Mouse (Mus musculus) hindbrain, embryonic 11.5 days (tissue): ENCODE results near the gene Atp6v0c. TPM values are rescaled to one million over a fixed set of nuclear protein-coding genes. Genes with fewer than 3 reads are reported as not detected.

Source experiments
- ATAC-seq: fragments of 200-750 bp; cut with Nextera tagmentation; 2 replicates; pipeline ENCODE4 v1.8.0; 2017; ENCODE audit warnings: mild to moderate bottlenecking, moderate TSS enrichment, moderate library complexity; ENCODE audit not compliant: low FRiP score
- DNase-seq: peaks from one replicate; pipeline ENCODE4 v3.0.0-alpha.2; 2015; ENCODE audit warnings: low spot score
- H3K27ac ChIP-seq: fragments of 300-500 bp; sonication (generic); 2 replicates; pipeline ENCODE4 v1.5.1; 2014; ENCODE audit warnings: mild to moderate bottlenecking, low read depth, low read length
- H3K27me3 ChIP-seq: fragments of 300-500 bp; sonication (generic); 2 replicates; pipeline ENCODE4 v1.6.1; 2014; ENCODE audit warnings: mild to moderate bottlenecking, low read length, moderate library complexity, mixed read lengths; ENCODE audit not compliant: control insufficient read depth, insufficient read depth
- H3K36me3 ChIP-seq: fragments of 300-500 bp; sonication (generic); 2 replicates; pipeline ENCODE4 v1.6.1; 2014; ENCODE audit warnings: mild to moderate bottlenecking, low read length, moderate library complexity, mixed read lengths; ENCODE audit not compliant: control insufficient read depth, insufficient read depth
- H3K4me1 ChIP-seq: fragments of 300-500 bp; sonication (generic); replicated peaks from 2 replicates; pipeline ENCODE4 v1.6.1; 2014; ENCODE audit warnings: low read length, mixed read lengths; ENCODE audit not compliant: control insufficient read depth, insufficient read depth
- H3K4me2 ChIP-seq: fragments of 300-500 bp; sonication (generic); replicated peaks from 2 replicates; pipeline ENCODE4 v1.6.1; 2014; ENCODE audit warnings: mild to moderate bottlenecking, low read depth, low read length
- H3K4me3 ChIP-seq: fragments of 300-500 bp; sonication (generic); 2 replicates; pipeline ENCODE4 v1.5.1; 2014; ENCODE audit warnings: low read depth, low read length
- H3K9ac ChIP-seq: fragments of 300-500 bp; sonication (generic); 2 replicates; pipeline ENCODE4 v1.6.1; 2014; ENCODE audit warnings: low read depth, low read length
- H3K9me3 ChIP-seq: fragments of 300-500 bp; sonication (generic); 2 replicates; pipeline ENCODE4 v1.6.1; 2016; ENCODE audit warnings: low read length; ENCODE audit not compliant: control insufficient read depth
- WGBS: fragments of 180-500 bp; shearing (Covaris S2); extraction: QIAGEN DNeasy Blood & Tissue Kit; methylation state at CpG from one replicate; pipeline ENCODE4 v1.1.7; 2014; 5-methylcytosine and 5-hydroxymethylcytosine counted together
- polyA plus RNA-seq: library from polyadenylated mRNA; unstranded; fragments of >200 nt; fragmentation: Nextera tagmentation; extraction: Ambion mirVana; gene quantifications from 2 replicates; pipeline ENCODE4 v1.2.1, GENCODE M21; 2014

Atp6v0c gene
- 499 and 514 TPM in 2 replicates for polyA plus RNA-seq

DNA sequence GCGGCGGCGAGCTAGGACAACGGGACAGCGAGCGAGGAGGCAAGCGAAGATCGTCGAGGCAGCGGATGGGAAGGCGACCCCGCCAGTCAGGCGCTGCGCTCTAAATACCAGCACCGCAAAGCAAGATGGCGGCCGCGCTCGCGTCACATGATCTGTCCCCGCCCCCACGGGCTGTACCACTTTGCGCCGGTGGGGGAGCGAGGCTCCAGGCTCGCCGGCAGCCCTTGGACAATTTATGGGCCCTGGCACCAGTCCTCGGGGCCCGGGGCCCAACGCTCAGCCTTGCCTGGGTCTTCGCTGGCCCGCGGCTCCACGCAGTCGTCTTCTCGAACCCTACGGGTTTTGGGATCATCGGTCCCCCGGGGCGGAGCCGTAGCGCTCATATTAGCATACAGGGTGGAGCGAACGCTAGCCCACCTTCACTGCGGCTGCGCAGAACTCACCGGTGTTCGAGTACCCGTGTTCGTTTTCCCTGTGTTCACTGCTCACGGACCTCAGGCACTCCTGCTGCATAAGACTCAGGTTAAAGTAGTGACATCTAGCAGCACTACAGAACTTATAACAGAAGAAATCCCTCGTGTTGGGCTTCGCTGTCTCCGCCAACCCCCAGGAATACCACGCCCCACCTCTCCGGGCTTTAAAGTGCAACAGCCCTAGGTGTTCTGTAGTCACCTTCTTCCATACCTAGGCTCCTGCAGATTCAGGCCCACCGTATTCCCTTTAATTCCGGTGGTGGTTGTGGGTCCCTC, at the start of gene Atp6v0c:
TSS of gene Atp6v0c (minus strand) at position 386 of the 749 bp plus-strand sequence.
- Histone ChIP-seq H3K4me2 (peak within 1 kb of the TSS; percentile 56), H3K4me3 (peak within 1 kb of the TSS; percentile 87), H3K9ac (peak within 1 kb of the TSS; percentile 88), H3K27me3 (no peaks in the 10 kb centered on the region), H3K27ac (peak within 1 kb of the TSS; percentile 94), H3K36me3 (no peaks in the 10 kb centered on the region), H3K9me3 (no peaks in the 10 kb centered on the region), H3K4me1 (peaks cover 7% of the 10 kb centered on the region; the same call in 1 of the 2 replicates)
- DNase-seq (peak; percentile 96), ATAC-seq (peak; percentile 91)
- WGBS, result under 1% methylated on average over 58 of the region's 58 CpGs

DNA sequence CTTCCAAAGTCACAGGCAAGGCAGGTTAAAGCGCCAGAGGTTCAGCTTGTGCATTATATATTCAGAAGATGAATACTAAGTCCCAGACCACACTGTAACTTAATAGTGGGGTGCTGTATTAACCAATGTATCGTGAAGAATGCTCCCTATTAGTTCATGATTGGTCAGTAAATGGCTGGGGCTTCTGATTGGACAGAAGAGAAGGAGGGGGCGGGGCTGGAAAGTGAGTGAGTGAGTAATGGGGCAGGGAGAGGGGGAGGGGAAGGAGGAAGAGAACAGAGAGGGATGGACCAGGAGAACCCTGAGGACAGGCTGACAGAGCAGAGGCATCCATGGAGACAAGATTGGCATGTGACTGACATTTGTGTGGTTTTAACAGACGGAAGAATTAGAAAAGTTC, 47.3 kb upstream of the Atp6v0c start:
- Histone ChIP-seq H3K27me3 (no peaks in the 10 kb centered on the region), H3K36me3 (peaks cover 10% of the 10 kb centered on the region; the same call in 1 of the 2 replicates), H3K9ac (no peak overlapping the region), H3K4me3 (no peak overlapping the region), H3K27ac (no peak overlapping the region), H3K4me2 (no peak overlapping the region), H3K4me1 (peaks cover 8% of the 10 kb centered on the region), H3K9me3 (no peaks in the 10 kb centered on the region)
- DNase-seq, result no peak
- no peak for ATAC-seq
- WGBS, result 66% methylated on average over 4 of the region's 4 CpGs

DNA sequence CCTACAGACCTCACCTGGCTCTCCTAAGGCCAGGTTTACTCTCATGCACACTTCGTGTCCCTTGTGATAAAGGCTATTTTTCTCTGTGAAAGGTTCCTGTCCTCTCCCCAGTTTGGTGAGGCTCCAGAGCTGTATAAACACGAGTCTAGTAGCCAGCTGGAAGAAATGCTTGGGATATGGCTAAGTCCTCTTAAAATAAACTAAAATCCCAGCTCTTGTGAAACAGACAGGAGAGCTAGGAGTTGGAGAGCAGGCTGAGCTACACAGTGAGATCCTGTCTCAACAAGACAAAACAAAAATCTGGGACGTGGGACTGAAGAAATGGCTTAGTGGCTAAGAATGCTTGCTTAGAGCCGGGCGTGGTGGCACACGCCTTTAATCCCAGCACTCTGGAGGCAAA, 43.7 kb upstream of the Atp6v0c start:
- 81% methylated on average over 6 of the region's 6 CpGs for WGBS
- Histone ChIP-seq H3K9ac (no peak overlapping the region), H3K4me1 (peaks cover 16% of the 10 kb centered on the region), H3K36me3 (peaks cover 10% of the 10 kb centered on the region; the same call in 1 of the 2 replicates), H3K9me3 (no peaks in the 10 kb centered on the region), H3K4me3 (no peak overlapping the region), H3K27ac (no peak overlapping the region), H3K27me3 (peaks cover 2% of the 10 kb centered on the region), H3K4me2 (no peak overlapping the region)
- ATAC-seq (no peak), DNase-seq (no peak)

DNA sequence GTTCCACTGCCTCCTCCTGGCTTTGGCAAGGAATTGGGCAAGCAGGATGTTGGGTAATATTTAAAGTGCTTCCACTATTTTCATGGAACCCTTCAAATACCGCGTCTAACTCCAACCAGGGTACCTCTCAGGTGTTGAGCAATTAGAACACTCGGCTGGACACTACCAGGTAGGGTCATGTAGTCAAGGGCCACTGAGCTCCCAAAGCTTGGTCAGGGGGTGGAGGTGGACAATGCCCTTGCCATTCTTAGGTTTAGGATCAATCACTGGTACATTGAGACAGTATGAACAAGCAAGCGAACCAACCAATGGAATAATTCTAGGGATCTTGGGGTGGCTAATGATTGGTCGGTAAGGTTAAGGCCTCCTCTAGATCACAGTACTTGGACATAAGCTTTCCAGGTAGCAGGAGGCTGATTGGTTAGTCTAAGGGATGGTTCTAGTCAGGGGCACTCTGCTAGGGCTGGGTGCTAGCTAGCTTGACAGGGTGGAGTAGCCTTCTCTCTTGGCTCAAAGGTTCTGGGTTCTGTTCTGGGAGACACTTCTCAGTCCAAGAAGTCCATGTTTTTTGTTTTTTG, 43.0 kb upstream of the Atp6v0c start:
- Histone ChIP-seq H3K4me1 (peaks cover 17% of the 10 kb centered on the region), H3K9ac (no peak overlapping the region; the same call in 1 of the 2 replicates), H3K4me3 (peak overlapping the region; percentile 45), H3K27ac (no peak overlapping the region), H3K36me3 (peaks cover 10% of the 10 kb centered on the region; the same call in 1 of the 2 replicates), H3K27me3 (peaks cover 9% of the 10 kb centered on the region), H3K9me3 (no peaks in the 10 kb centered on the region), H3K4me2 (peak overlapping the region; percentile 77)
- no peak for DNase-seq
- WGBS, result 23% methylated on average over 5 of the region's 5 CpGs
- no peak for ATAC-seq

DNA sequence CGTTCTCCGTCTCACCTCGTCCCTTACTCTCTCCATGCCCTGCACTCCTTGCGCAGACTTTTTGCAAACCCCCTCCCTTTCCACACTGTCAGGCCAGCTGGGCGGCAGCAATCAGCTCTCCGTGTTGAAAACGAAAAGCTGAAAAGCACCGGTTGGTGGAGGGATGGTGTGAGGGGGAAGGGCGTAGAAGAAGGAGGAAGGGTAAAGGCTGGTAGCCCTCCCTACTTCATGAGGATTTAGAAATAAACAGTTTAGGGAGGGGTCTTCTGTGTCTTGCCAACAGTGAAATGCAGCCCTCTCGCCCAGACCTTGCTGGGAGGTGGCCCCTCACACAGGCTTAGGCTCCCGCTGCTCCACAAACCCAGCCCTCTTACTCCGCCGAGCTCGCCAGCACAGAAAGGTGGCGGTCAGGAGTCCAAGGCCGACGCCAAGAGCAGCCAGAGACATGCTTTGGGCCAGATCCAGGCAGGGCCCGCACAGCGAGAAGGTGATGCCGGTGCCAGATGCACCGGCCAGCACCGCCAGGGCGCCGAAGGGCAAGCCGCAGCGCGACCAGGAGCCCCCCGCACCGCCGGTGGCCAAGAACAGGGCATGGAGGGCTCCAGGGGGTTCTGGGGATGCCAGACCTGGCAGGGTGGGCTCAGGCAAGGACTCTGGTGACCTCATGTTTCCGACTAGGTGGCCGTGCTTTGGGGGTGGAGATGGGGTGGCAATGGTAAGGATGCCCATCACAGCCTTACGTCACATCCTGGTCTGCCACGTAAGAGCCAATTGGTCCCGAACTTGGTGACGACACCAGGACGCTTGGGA, 42.3 kb upstream of the Atp6v0c start:
- H3K4me2 ChIP-seq, result peak overlapping the region; percentile 77
- H3K4me3 ChIP-seq, result peak overlapping the region; percentile 45
- DNase-seq (peak; percentile 86), ATAC-seq (peak; percentile 41)
- peaks cover 15% of the 10 kb centered on the region for H3K27me3 ChIP-seq
- H3K36me3 ChIP-seq, result peaks cover 10% of the 10 kb centered on the region; the same call in 1 of the 2 replicates
- H3K9me3 ChIP-seq, result no peaks in the 10 kb centered on the region
- WGBS, result 1% methylated on average over 37 of the region's 37 CpGs
- peak overlapping the region; percentile 81 for H3K9ac ChIP-seq
- H3K27ac ChIP-seq, result peak overlapping the region; percentile 30
- peaks cover 21% of the 10 kb centered on the region for H3K4me1 ChIP-seq

DNA sequence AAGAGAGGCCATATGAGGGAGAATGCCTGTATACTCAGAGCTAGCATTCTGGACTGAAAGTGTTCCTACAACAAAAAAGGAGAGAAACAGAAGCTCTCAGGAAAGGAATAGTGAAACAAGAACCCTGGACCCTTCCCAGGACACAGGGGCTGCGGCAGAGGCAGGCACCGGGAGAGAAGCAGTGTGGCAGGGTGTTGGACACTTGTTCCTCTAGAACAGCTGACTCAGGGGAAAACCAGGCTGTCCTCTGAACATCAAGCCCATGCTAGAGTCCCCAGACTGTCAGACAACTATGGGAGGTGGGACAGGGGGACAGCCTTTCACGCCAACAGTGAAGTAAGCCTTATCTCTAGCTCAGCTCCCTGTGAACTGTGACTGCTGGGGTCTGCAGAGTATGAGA, 41.1 kb upstream of the Atp6v0c start:
- ATAC-seq (no peak), DNase-seq (no peak)
- Histone ChIP-seq H3K27ac (no peak overlapping the region), H3K9me3 (no peaks in the 10 kb centered on the region), H3K4me1 (peaks cover 25% of the 10 kb centered on the region), H3K36me3 (peaks cover 5% of the 10 kb centered on the region; the same call in 1 of the 2 replicates), H3K4me3 (no peak overlapping the region), H3K4me2 (no peak overlapping the region), H3K9ac (no peak overlapping the region), H3K27me3 (peaks cover 19% of the 10 kb centered on the region)
- WGBS, result 67% methylated on average over 3 of the region's 3 CpGs

DNA sequence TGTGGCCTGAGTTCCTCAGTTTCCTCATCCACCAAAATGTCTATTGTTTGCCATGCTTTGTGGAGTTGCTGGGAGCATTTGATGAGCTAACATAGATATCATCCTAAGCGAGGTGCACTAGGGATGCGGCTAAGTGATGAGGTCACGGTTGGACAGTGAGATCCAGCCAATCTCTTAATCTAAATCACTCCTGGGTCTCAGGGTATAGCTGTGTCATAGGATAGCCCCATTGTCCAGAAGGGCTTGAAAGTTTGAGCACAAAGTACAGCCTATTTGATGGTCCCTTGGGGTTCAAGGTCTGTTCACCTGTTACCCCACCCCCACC, 40.4 kb upstream of the Atp6v0c start:
- Histone ChIP-seq H3K4me3 (no peak overlapping the region), H3K4me1 (peaks cover 27% of the 10 kb centered on the region), H3K9ac (no peak overlapping the region), H3K27me3 (peaks cover 19% of the 10 kb centered on the region), H3K36me3 (no peaks in the 10 kb centered on the region), H3K4me2 (no peak overlapping the region; the same call in 1 of the 2 replicates), H3K27ac (0 out of 2 replicates have a peak overlapping the region, but pooled peaks have one; percentile 79), H3K9me3 (no peaks in the 10 kb centered on the region)
- 79% methylated on average over 3 of the region's 3 CpGs for WGBS
- ATAC-seq (no peak), DNase-seq (no peak)

DNA sequence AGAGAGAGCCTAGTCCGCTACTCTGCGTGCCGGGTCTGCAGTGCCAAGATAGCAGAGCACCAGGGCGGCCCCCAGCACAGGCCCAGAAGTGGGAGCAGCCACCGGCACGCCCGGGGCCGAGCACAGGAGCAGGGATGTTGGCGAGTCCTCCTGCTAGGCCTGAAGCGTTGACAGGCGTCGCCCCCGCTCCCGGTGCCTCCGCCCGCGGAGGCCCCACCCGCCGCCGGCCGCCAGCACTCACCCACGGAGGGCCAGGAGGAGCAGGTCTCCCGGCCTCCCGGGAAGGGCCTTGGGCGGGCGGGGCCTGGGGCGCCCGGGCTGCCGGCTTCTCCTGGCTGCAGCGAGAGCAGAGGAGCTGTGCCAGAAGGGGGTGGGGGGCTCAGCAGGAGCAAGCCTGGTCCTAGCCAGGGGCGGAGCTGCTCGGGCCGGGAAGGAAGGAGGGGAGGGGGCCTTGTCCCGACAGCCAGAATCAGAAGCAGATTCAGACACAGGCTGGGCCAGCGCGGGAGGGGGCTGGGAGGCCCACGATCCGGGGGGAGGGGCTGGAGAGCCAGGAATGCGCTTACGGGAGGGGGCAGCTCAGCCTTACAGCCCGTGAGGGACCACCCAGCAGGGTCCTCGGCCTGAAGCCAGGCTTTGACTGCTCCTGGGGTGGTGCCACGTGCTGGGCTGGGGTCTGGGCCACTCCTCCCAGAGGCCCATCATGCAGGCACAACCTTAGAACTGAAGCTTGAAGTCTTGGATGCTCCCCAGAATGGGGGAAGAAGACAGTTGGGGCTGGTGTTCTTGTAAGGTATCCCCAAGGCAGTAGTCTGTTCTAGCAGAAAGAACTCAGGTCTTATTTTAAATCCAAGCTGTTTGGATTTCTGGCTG, 39.8 kb upstream of the Atp6v0c start, which contains the start of gene Ntn3:
TSS of gene Ntn3 (minus strand) at position 489 of the 873 bp plus-strand sequence.
- Histone ChIP-seq H3K27ac (peak within 1 kb of the TSS; percentile 79), H3K4me2 (peak within 1 kb of the TSS; percentile 94), H3K9ac (peak within 1 kb of the TSS; percentile 80), H3K27me3 (peaks cover 19% of the 10 kb centered on the region), H3K4me1 (peaks cover 29% of the 10 kb centered on the region), H3K4me3 (peak within 1 kb of the TSS; percentile 48), H3K36me3 (no peaks in the 10 kb centered on the region), H3K9me3 (no peaks in the 10 kb centered on the region)
- 1% methylated on average over 18 of the region's 43 CpGs for WGBS
- peak; percentile 36 for ATAC-seq
- peak; percentile 74 for DNase-seq
